Mouse (Mus musculus) kidney, adult 2 months (tissue): ENCODE data around the gene Hk2.

Experiments
- CTCF ChIP-seq: fragments of 200-500 bp; conservative IDR thresholded peaks from 2 replicates; pipeline ENCODE4 v1.5.1; 2011; ENCODE audit warnings: low read depth, mild to moderate bottlenecking, control low read depth, low read length, moderate library complexity, mixed read lengths; ENCODE audit not compliant: insufficient read depth, insufficient read length
- POLR2A ChIP-seq: fragments of 200-500 bp; IDR thresholded peaks from one replicate; pipeline ENCODE4 v1.6.1; 2011; ENCODE audit warnings: low read depth, low read length, control low read depth

DNA sequence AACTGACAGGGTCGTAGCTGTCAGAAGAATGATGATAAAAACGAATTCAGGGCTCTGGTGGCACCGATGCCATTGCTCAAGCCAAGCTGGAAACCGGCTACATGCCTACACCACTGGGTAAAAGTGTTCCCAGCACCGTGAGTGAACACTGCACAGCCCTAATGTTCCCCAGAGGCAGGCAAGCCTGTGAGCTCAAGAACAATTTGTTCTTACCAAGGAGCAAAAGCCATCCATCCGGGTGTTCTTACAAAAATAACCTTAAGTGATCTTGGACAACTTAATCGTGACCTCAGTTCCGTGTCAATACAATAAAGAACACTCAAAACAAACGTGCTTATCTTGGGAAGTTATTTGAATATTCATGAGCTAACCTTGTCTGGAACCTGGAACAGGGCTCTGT is 3.2 kb downstream of the Hk2 start:
- TF ChIP-seq CTCF: no peak
- no peak for TF ChIP-seq POLR2A
